Mouse (Mus musculus) CH12.LX (cell line): ENCODE measurements at regions not wholly inside any gene's neighbourhood (a gene's known extent, or its start where the extent isn't known, plus 50 kb on each side); places are given as distances from the start of the nearest gene placed in this dataset.

ENCODE experiments used
- DNase-seq: peaks from one replicate; pipeline ENCODE4 v3.0.0-alpha.2; 2013; ENCODE audit errors: extremely low read depth
- H3K27ac ChIP-seq: 2 replicates; pipeline ENCODE4 v1.5.1; 2012; ENCODE audit warnings: low read depth, mild to moderate bottlenecking, control low read depth, moderate library complexity; ENCODE audit not compliant: insufficient read depth
- H3K27me3 ChIP-seq: replicated peaks from 2 replicates; pipeline ENCODE3; 2012; ENCODE audit warnings: inconsistent platforms
- H3K36me3 ChIP-seq, 2 experiments: replicated peaks in 1 of 2; 2 replicates each; pipeline versions ENCODE3 to v1.6.1; 2012; ENCODE audit warnings: inconsistent platforms in 1 of 2, low read length in 1 of 2, mild to moderate bottlenecking in 1 of 2, mixed read lengths in 1 of 2, moderate library complexity in 1 of 2; ENCODE audit not compliant: control insufficient read depth in 1 of 2, insufficient read depth in 1 of 2
- H3K4me1 ChIP-seq, 2 experiments: 2 replicates each; pipeline ENCODE4 v1.6.1; 2012; ENCODE audit warnings: inconsistent platforms in 1 of 2, moderate library complexity in 1 of 2; ENCODE audit not compliant: insufficient read depth in 2 of 2, control insufficient read depth in 1 of 2
- H3K4me2 ChIP-seq: 2 replicates; pipeline ENCODE4 v1.6.1; 2012; ENCODE audit warnings: low read depth, mild to moderate bottlenecking, control low read depth; ENCODE audit not compliant: poor library complexity, insufficient read depth, severe bottlenecking
- H3K4me3 ChIP-seq, 3 experiments: fragments of 150-350 bp in 1 of 3; sonication (generic) in 1 of 3; replicated peaks in 1 of 3; 2 replicates each; pipeline versions ENCODE3 to v1.5.1; 2011 to 2012; ENCODE audit warnings: low read depth in 2 of 3, low read length in 2 of 3, mild to moderate bottlenecking in 2 of 3, moderate library complexity in 2 of 3, control low read depth in 1 of 3, improper control_type of control experiment in 1 of 3, inconsistent platforms in 1 of 3, mixed read lengths in 1 of 3; ENCODE audit not compliant: poor library complexity in 1 of 3
- H3K79me2 ChIP-seq: replicated peaks from 2 replicates; pipeline ENCODE4 v1.6.1; 2012; ENCODE audit warnings: mild to moderate bottlenecking, moderate library complexity; ENCODE audit not compliant: control insufficient read depth, poor library complexity, insufficient read depth, severe bottlenecking; ENCODE audit errors: extremely low read depth
- H3K9ac ChIP-seq: 2 replicates; pipeline ENCODE4 v1.6.1; 2012; ENCODE audit warnings: low read depth, mild to moderate bottlenecking, control low read depth, moderate library complexity; ENCODE audit not compliant: insufficient read depth
- H3K9me3 ChIP-seq: replicated peaks from 2 replicates; pipeline ENCODE3; 2012; ENCODE audit warnings: low read length, inconsistent platforms, mixed read lengths
- CHD2 ChIP-seq: IDR thresholded peaks from 2 replicates; pipeline ENCODE4 v1.6.1; 2011; ENCODE audit warnings: low read length, improper control_type of control experiment
- GABPA ChIP-seq: IDR thresholded peaks from 2 replicates; pipeline ENCODE4 v1.6.1; 2012; ENCODE audit warnings: low read depth, low read length, improper control_type of control experiment, inconsistent platforms; ENCODE audit not compliant: insufficient replicate concordance
- IRF4 ChIP-seq: IDR thresholded peaks from 2 replicates; pipeline ENCODE4 v1.6.1; 2014; ENCODE audit warnings: low read depth, mild to moderate bottlenecking, inconsistent platforms, low read length, improper control_type of control experiment
- JUN ChIP-seq: IDR thresholded peaks from 2 replicates; pipeline ENCODE4 v1.6.1; 2011; ENCODE audit warnings: low read depth, mild to moderate bottlenecking, low read length, improper control_type of control experiment, moderate library complexity; ENCODE audit not compliant: insufficient read depth
- KAT2A ChIP-seq: IDR thresholded peaks from 2 replicates; pipeline ENCODE4 v1.6.1; 2012; ENCODE audit warnings: low read length, improper control_type of control experiment, inconsistent platforms; ENCODE audit not compliant: insufficient replicate concordance
- MAFK ChIP-seq: IDR thresholded peaks from 2 replicates; pipeline ENCODE4 v1.6.1; 2011; ENCODE audit warnings: low read length, improper control_type of control experiment; ENCODE audit not compliant: insufficient replicate concordance
- MAX ChIP-seq: IDR thresholded peaks from 2 replicates; pipeline ENCODE4 v1.6.1; 2011; ENCODE audit warnings: low read length, improper control_type of control experiment
- MAZ ChIP-seq: IDR thresholded peaks from 2 replicates; pipeline ENCODE4 v1.6.1; 2012; ENCODE audit warnings: low read depth, mild to moderate bottlenecking, inconsistent platforms, low read length, improper control_type of control experiment, moderate library complexity
- MEF2A ChIP-seq: IDR thresholded peaks from 2 replicates; pipeline ENCODE4 v1.6.1; 2014; ENCODE audit warnings: low read depth, mild to moderate bottlenecking, inconsistent platforms, low read length, improper control_type of control experiment, borderline replicate concordance
- MXI1 ChIP-seq: IDR thresholded peaks from 2 replicates; pipeline ENCODE4 v1.6.1; 2011; ENCODE audit warnings: mild to moderate bottlenecking, low read depth, low read length, improper control_type of control experiment
- MYC ChIP-seq: IDR thresholded peaks from 2 replicates; pipeline ENCODE4 v1.6.1; 2011; ENCODE audit warnings: low read depth, mild to moderate bottlenecking, improper control_type of control experiment, low read length
- NELFE ChIP-seq: IDR thresholded peaks from 2 replicates; pipeline ENCODE4 v1.6.1; 2011; ENCODE audit warnings: low read depth, low read length, improper control_type of control experiment
- NRF1 ChIP-seq: IDR thresholded peaks from 2 replicates; pipeline ENCODE4 v1.6.1; 2014; ENCODE audit warnings: low read depth, mild to moderate bottlenecking, inconsistent platforms, low read length, improper control_type of control experiment, moderate library complexity
- PAX5 ChIP-seq: IDR thresholded peaks from 2 replicates; pipeline ENCODE4 v1.6.1; 2012; ENCODE audit warnings: low read length, inconsistent platforms, mixed read lengths
- POLR2A ChIP-seq: IDR thresholded peaks from 2 replicates; pipeline ENCODE4 v1.6.1; 2011; ENCODE audit warnings: low read depth, mild to moderate bottlenecking, improper control_type of control experiment, low read length
- POLR2AphosphoS2 ChIP-seq: IDR thresholded peaks from 2 replicates; pipeline ENCODE4 v1.6.1; 2011; ENCODE audit warnings: low read depth, low read length, improper control_type of control experiment
- RAD21 ChIP-seq: IDR thresholded peaks from 2 replicates; pipeline ENCODE4 v1.6.1; 2011; ENCODE audit warnings: low read depth, mild to moderate bottlenecking, low read length, improper control_type of control experiment, moderate library complexity
- RCOR1 ChIP-seq: conservative IDR thresholded peaks from 2 replicates; pipeline ENCODE4 v1.6.1; 2012; ENCODE audit warnings: low read depth, mild to moderate bottlenecking, inconsistent platforms, low read length, improper control_type of control experiment
- SIN3A ChIP-seq: IDR thresholded peaks from 2 replicates; pipeline ENCODE4 v1.6.1; 2012; ENCODE audit warnings: low read length, improper control_type of control experiment, inconsistent platforms
- SMC3 ChIP-seq: IDR thresholded peaks from 2 replicates; pipeline ENCODE4 v1.6.1; 2011; ENCODE audit warnings: low read depth, low read length, improper control_type of control experiment
- TCF12 ChIP-seq: IDR thresholded peaks from 2 replicates; pipeline ENCODE4 v1.6.1; 2014; ENCODE audit warnings: low read depth, mild to moderate bottlenecking, inconsistent platforms, low read length, improper control_type of control experiment
- UBTF ChIP-seq: IDR thresholded peaks from 2 replicates; pipeline ENCODE4 v1.6.1; 2012; ENCODE audit warnings: low read depth, mild to moderate bottlenecking, inconsistent platforms, low read length, improper control_type of control experiment, moderate library complexity
- USF1 ChIP-seq: IDR thresholded peaks from 2 replicates; pipeline ENCODE4 v1.6.1; 2014; ENCODE audit warnings: low read depth, mild to moderate bottlenecking, inconsistent platforms, low read length, improper control_type of control experiment
- USF2 ChIP-seq: conservative IDR thresholded peaks from 2 replicates; pipeline ENCODE4 v1.6.1; 2011; ENCODE audit warnings: low read depth, low read length, improper control_type of control experiment
- ZKSCAN1 ChIP-seq: IDR thresholded peaks from 2 replicates; pipeline ENCODE4 v1.6.1; 2012; ENCODE audit warnings: low read depth, inconsistent platforms, low read length, improper control_type of control experiment, borderline replicate concordance
- ZMIZ1 ChIP-seq: IDR thresholded peaks from 2 replicates; pipeline ENCODE4 v1.6.1; 2012; ENCODE audit warnings: low read depth, mild to moderate bottlenecking, inconsistent platforms, low read length, improper control_type of control experiment
- ZNF384 ChIP-seq: IDR thresholded peaks from 2 replicates; pipeline ENCODE4 v1.6.1; 2012; ENCODE audit warnings: low read depth, low read length, improper control_type of control experiment, inconsistent platforms
- dilution Hi-C: fragments of 300-500 bp; cut with MboI; formaldehyde crosslinking; loops from 2 replicates; pipeline ENCODE4 v1.14.3; 2020; ENCODE audit warnings: low sequenced_read_pairs; ENCODE audit not compliant: extremely low pct_unique_long_range_greater_than_20kb, extremely low pct_ligation_motif_present
- in situ Hi-C: fragments of 300-500 bp; cut with MboI; formaldehyde crosslinking; loops from 3 replicates; pipeline ENCODE4 v1.14.3; 2019; ENCODE audit warnings: low sequenced_read_pairs, low pct_ligation_motif_present, low pct_unique_long_range_greater_than_20kb, mixed read lengths

DNA sequence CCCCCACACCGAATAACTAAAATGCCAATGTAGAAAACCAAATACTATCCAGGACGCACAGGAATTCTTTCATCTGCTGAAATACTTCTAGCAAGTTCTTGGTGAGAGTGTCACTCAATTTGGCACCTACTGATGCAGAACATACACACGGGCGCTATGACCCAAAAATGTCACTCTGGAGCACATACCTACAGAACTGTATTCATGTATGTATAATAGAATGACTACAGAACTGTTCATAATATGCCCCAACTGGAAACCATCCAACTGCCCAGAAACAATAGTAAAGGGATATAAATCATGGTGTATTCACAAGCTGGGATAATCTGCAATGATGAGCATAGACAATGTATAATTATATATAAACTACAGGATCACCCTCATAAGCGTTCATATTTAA is 378.9 kb downstream of the Kif16b start:
- TF ChIP-seq ZNF384 (no peak), MYC (no peak), GABPA (no peak), PAX5 (no peak), POLR2A (no peak), SMC3 (no peak), MAFK (no peak), NELFE (no peak), RCOR1 (no peak), MXI1 (no peak), JUN (no peak), IRF4 (no peak), TCF12 (no peak), KAT2A (no peak), UBTF (no peak), SIN3A (no peak), MAZ (no peak), RAD21 (no peak), POLR2AphosphoS2 (no peak)
- Histone ChIP-seq H3K4me1 (no peaks in the 10 kb centered on the region), H3K79me2 (no peaks in the 10 kb centered on the region), H3K27ac (no peak overlapping the region), H3K4me2 (no peak overlapping the region), H3K9me3 (no peaks in the 10 kb centered on the region), H3K4me3 (no peak overlapping the region), H3K36me3 (no peaks in the 10 kb centered on the region), H3K9ac (no peak overlapping the region), H3K27me3 (no peaks in the 10 kb centered on the region)
- no peak for DNase-seq
- dilution Hi-C loops (no loop called here), in situ Hi-C loops (no loop called here)

DNA sequence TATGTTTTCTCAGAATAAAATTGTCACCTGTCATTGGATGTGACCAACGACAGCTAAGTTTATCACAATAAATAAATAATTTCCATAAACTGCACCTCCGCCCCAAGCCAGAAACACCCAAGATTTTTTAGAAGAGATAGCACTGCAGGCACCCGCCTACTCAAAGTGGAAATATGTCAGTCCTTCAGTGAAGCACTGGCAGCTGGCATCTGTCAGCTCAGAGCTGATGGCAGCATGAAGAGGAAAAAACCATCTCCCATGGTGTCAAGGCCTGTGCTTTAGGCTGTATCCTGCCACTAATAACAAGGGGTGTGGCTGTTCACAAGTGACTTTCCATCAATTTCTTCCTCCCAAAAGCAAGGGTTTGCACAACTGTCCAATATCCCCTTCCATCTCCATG is 383.6 kb downstream of the Kif16b start:
- Histone ChIP-seq H3K9me3 (no peaks in the 10 kb centered on the region), H3K4me2 (no peak overlapping the region), H3K79me2 (no peaks in the 10 kb centered on the region), H3K27ac (no peak overlapping the region), H3K4me1 (no peaks in the 10 kb centered on the region), H3K4me3 (no peak overlapping the region), H3K9ac (no peak overlapping the region), H3K36me3 (no peaks in the 10 kb centered on the region), H3K27me3 (no peaks in the 10 kb centered on the region)
- no peak for DNase-seq
- in situ Hi-C loops (no loop called here), dilution Hi-C loops (no loop called here)
- TF ChIP-seq ZKSCAN1 = no peak
- TF ChIP-seq MEF2A = no peak
- TF ChIP-seq MXI1 = no peak
- TF ChIP-seq USF1 = no peak
- no peak for TF ChIP-seq NRF1
- no peak for TF ChIP-seq ZMIZ1
- no peak for TF ChIP-seq PAX5
- TF ChIP-seq USF2 = no peak
- no peak for TF ChIP-seq SMC3
- TF ChIP-seq MAX = no peak
- no peak for TF ChIP-seq CHD2
- no peak for TF ChIP-seq MYC
